Mouse (Mus musculus) olfactory bulb, adult 2 months (tissue): Measurements from ENCODE around the gene Cct8.

Source experiments
- CTCF ChIP-seq: fragments of 200-500 bp; IDR thresholded peaks from 2 replicates; pipeline ENCODE4 v1.5.1; 2012; ENCODE audit warnings: low read depth, mild to moderate bottlenecking, low read length, moderate library complexity; ENCODE audit not compliant: insufficient read depth
- POLR2A ChIP-seq: fragments of 200-500 bp; IDR thresholded peaks from 2 replicates; pipeline ENCODE4 v1.6.1; 2012; ENCODE audit warnings: mild to moderate bottlenecking, low read depth, low read length, moderate library complexity; ENCODE audit not compliant: insufficient read depth

DNA sequence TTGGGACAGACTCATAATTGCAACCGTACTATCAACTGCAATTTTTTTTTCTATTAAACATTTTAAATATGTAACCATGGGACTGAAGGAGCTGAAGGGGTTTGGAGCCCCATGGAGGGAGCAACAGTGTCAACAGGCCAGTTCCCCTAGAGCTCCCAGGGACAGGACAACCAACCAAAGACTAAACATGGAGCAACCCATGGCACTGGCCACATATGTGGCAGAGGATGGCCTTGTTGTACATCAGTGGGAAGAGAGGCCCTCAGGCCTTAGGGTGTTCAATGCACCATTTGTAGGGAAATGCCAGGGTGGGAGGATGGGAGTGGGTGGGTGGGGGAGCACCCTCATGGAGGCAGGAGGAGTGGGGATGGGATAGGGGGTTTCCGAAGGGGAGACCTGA, 1.1 kb upstream of the Cct8 start:
- TF ChIP-seq CTCF = no peak
- no peak for TF ChIP-seq POLR2A
